Mouse (Mus musculus) right cerebral cortex, postnatal 14 days (tissue): ENCODE measurements at regions not wholly inside any gene's neighbourhood (a gene's known extent, or its start where the extent isn't known, plus 50 kb on each side); places are given as distances from the start of the nearest gene placed in this dataset.

Experiments used
- DNase-seq: peaks from one replicate; pipeline ENCODE4 v3.0.0; 2022

GRCm38 (mm10) chr4:56686141-56686540, 53.7 kb upstream of the Gm26657 start:
- no peak for DNase-seq

DNA sequence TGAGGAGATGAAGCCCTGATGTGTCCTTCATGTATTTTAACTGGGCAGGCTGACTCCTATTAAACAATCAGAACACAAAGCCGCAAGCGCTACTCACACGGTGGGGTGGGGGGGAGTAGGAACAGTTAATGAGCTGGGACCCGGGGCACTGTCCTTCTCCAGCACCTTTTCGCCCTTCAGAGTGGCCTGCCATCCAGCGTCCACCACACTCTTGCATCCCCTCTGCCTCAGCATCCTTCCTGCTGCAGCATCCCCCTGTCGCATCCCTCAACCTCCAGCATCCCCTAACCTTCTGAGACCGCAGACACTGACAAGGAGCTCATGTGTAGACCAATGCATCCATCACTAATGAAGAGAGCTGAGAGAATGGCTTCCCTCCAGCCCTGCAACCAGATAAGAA, 54.2 kb upstream of the Gm26657 start:
- DNase-seq = no peak

GRCm38 (mm10) chr4:56685123-56685522, 54.7 kb upstream of the Gm26657 start:
- peak; percentile 67 for DNase-seq

GRCm38 (mm10) chr4:56684031-56684430, 55.8 kb upstream of the Gm26657 start:
- DNase-seq = no peak

- DNase-seq = no peak
These were observed 58.7 kb upstream of the Gm26657 start for GRCm38 (mm10) chr4:56681121-56681520.

DNA sequence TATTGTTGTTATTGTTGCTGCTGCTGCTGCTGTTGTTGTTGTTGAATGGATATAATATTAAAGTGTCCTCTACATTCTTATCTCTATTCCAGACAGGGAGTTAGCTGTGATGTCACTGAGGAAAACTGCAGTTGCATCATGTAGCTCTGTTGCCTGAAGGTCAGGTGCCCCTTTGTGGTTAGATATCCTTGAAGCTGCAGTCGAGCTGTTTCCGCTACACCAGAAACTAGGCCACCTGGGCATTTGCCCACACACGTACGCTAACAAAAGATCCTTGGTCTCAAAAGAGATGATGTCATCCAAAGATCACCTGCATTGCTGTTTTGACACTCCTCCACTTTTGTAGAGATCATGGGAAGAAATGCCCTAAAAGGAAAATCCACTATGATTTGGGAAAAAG, 66.0 kb upstream of the Gm26657 start:
- DNase-seq = no peak

- DNase-seq = no peak
These were observed 74.9 kb upstream of the Gm26657 start for GRCm38 (mm10) chr4:56664921-56665320.

GRCm38 (mm10) chr4:56661816-56662215, 78.1 kb upstream of the Gm26657 start:
- no peak for DNase-seq

DNA sequence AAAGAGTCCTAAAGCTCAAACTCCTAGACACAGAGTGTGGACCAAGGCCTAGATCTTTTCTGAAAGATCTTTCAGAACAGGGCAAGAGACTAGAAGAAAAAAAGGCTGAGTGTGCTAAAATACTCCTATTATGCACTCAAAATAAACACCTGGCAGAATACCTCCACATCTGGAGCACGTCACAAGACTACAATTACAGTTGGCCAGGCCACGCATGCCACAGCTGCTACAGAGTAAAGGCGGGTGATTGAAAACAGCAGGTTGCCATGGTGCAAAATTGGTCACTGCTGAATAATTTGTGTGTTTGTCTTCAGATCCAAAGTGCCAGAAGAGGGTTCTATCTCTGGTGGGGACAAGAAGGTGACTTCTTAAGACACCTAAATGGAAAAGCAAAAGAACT, 82.8 kb upstream of the Gm26657 start:
- no peak for DNase-seq

- no peak for DNase-seq
These were observed 85.5 kb upstream of the Gm26657 start for GRCm38 (mm10) chr4:56654327-56654726.

GRCm38 (mm10) chr4:56652819-56653218, 87.1 kb upstream of the Gm26657 start:
- no peak for DNase-seq

DNA sequence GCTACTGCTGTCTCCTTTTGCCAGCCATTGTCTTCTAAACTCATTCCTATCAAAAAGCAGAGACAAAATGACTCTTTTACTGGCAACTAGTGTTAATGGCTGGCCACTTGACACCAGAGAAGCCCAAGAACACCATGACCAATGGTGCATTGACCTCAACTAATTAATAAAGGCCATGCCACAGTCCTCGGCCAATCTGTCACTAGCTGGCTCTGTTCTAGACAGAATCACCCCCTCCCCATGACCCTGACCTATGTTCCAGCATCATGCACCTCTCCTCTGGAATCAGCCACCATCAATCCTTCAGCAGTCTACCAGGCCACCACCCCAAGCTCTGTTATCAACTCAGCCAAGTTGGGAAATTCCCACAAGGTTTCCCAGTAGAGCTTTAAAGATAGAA, 90.1 kb upstream of the Gm26657 start:
- no peak for DNase-seq

DNA sequence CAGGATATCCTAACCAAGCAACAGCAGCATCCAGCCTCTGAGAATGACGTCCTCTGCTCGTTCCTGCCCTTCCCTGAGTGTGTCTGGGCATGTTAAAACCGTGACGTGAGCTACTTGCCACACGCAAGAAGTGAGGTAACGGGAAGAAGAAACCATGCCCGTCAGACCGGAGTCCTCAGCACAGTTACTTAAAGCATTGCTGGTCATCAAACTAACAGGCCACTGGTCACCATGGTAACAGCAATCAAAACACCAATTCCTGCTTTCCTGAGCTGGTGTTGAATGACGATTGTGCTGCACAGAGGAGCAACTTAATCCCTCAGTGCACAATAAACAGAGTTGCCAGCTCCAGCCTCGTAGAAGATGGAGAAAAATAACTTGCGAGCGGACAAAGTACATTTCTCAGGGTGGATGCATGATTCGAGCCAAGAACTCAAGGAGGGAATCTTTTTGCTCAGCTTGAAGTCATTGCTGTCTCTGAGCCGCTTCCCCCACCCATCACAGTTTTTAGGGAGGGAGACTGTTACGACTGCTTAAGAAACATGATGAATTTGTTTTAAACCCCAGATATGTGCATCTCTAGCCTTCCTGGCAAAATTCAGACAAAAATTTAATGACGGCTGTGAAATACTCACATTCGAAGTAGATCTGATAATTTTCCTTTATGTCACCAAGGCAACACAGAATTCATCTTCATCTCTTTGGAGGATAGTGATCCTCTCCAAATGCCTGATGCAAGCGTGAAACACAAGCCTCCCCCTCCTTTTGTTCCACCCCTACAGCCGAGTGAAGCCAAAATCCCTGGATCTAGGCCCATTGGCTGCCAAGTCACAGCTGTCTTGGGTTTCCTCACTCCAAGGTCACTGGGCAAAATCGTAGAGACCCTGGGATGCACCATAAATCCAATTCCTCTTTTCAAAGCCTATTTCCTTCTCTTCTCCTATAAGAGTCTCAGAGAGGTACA, 95.6 kb upstream of the Gm26657 start:
- no peak for DNase-seq

GRCm38 (mm10) chr4:56643491-56643890, 96.4 kb upstream of the Gm26657 start:
- DNase-seq = no peak

- no peak for DNase-seq
These were observed 100.2 kb upstream of the Gm26657 start for GRCm38 (mm10) chr4:56639709-56640108.

DNA sequence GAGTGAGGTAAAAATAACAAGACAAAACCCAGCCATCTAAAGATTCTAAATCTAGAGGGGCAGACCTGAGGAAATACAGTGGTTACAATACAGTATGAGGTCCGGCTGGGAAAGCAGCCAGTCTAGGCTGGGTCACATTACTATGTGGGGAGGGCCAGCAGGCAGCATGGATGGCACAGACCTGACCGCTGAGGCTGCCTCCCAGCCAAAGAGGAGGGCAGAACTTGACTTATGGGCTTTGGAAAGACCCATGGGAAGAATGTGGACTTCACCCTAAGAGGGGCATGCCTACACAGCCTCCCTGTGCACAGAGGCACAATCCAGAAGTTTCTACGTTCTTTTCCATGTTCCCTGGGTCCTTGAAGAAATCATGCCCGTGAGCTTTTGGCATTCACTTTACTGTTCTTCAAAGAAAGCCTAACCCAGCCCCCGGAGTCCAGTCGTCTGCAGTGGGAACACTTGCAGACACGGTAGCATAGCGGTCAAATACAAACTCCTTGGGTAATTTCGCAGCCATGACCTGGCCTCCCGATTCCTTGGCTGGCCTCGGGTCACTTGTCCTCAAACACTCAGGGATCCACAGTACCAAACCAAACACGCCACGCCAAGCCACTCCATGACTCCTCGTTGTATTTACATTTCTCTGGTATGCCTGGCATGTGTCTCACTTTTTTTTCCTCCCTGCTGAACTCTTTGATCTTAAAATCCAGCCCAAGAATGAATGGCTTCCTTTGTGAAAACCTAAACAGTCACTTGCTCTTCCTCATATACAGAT, 101.0 kb upstream of the Gm26657 start:
- DNase-seq = no peak

GRCm38 (mm10) chr4:56636265-56636664, 103.6 kb upstream of the Gm26657 start:
- no peak for DNase-seq

GRCm38 (mm10) chr4:56633528-56633927, 106.3 kb upstream of the Gm26657 start:
- DNase-seq = no peak

DNA sequence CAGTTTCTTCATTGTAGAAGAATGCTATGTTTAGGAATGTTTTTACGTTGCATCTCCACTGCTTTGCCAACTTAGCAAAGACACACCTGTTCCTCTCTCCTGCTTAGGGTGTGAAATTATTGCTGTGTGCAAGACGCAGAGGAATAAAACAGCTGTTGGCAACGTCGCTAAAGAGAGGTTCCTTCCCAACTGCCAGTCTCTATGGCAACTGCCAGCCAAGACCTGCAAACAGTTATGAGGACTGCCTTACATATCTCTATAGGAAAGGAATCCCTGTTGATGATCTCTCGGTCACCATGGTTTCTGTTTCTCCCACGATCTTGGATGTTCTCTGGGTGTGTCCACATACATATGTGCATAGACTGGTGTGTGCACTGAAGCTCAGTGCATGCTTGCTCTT, 109.6 kb upstream of the Gm26657 start:
- DNase-seq = no peak

DNA sequence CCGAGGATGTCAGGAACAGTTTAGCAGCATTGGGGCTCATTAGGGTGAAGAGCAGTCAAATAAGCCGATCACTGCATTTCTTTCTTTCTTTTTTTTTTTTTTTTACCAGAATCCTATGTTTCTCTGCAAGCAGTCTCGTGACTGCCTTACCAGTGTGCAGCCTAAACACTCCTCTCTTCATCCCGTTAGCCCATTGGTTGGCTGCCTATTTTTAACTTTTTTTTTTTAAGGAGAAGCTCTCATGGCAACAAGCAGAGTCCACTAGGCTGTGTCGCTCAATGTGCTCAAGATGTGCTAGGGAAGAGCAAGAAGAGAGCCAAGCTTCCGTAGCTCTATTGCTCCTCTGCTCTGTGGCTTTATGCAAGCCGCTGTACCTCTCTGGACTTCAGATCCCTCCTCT, 112.7 kb upstream of the Gm26657 start:
- no peak for DNase-seq

- no peak for DNase-seq
These were observed 118.1 kb upstream of the Gm26657 start for GRCm38 (mm10) chr4:56621782-56622181.

DNA sequence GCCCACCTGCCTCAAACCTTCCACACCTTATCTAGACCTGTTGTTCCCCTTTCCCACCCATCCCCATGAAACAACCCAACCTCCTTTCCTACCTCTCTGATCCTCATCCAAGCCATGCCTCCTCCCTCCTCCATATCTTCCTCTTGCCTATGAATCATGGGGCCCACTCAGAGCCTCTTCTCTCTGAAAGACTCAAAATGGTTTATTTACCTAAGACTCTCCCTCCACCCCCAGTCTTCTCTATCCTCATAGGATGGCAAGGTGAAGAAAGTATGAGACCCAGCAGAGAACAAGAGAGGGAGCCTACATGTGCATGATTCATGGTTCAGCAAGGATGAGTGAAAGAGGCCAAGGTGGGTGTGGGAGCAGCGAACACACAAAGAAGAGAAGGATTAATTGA, 118.5 kb upstream of the Gm26657 start:
- no peak for DNase-seq

- no peak for DNase-seq
These were observed 119.2 kb upstream of the Gm26657 start for GRCm38 (mm10) chr4:56620628-56621027.

- DNase-seq = no peak
These were observed 120.1 kb upstream of the Gm26657 start for GRCm38 (mm10) chr4:56619803-56620202.
